Mouse (Mus musculus): Measurements from ENCODE around the gene Pakap. TPM values are rescaled to one million over a fixed set of nuclear protein-coding genes. Genes with fewer than 3 reads are reported as not detected.
"Not testable (repeated sequence)": the region's sequence is repeated elsewhere in the genome, so short reads cannot be mapped to it uniquely, and the experiment has no call there.

The Pakap gene
- polyA plus RNA-seq, 1 experiment, result 0.38 TPM

DNA sequence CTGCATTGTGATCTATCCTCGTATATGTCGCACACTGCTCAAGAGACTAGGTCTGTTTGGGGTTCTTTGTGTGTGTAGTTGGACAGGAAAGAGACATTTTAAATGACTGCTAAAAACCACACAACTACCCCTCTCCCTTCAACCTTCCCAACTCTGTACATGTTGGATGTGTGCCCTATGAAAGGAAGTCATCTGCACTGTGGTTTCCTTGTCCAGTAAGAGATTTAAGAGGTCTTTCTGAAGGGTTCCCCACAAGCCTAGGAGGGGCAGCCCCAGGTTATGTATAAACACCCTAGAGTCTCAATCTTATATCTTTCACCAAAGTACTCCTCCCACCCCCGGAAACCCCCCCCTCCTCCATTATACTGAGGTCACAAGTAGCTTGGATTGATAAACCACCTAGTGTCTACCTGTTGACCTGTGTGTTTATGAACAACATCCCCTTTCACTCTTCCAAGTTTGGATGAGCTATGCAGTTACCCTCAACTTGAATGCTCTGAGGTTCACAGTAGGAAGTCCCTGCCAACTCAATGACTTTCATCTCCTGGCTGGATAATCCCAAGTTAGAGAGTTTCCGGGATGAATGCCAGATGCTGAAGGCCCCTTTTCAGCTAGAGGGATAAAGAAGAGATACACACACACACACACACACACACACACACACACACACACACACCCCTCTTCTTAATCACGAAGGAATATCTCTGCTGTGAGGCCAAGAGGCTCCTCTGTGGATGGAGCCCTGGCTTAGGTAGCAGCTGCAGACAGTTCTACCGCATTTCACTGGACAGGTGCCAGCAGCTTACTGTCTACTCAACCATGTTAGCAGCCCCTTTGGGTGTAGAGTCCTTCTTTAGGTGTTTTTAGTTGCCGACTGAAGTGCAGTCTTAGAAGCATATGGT lies 315.8 kb downstream of the Pakap start:
- Histone ChIP-seq H3K4me3 (ENCODE audit: control insufficient read depth, insufficient read depth, low read length) (no peak overlapping the region), H3K27ac (ENCODE audit: control insufficient read depth, insufficient read depth, low read length) (no peak overlapping the region), H3K27me3 (ENCODE audit: control insufficient read depth, insufficient read depth, low read length) (no peaks in the 10 kb centered on the region), H3K36me3 (ENCODE audit: control insufficient read depth, insufficient read depth, low read length) (no peaks in the 10 kb centered on the region), H3K4me1 (replicated peaks; ENCODE audit: control insufficient read depth, insufficient read depth, low read length) (peaks cover 13% of the 10 kb centered on the region)
- 19% methylated on average over 7 of the region's 7 CpGs for WGBS
- TF ChIP-seq CTCF (IDR thresholded peaks at IDR 0.05; ENCODE audit: borderline replicate concordance, control insufficient read depth, extremely low read depth, insufficient read depth, low read length, poor library complexity), result no peak
- TF ChIP-seq POLR2A (IDR thresholded peaks at IDR 0.05; ENCODE audit: control insufficient read depth, extremely low read depth, insufficient read depth, low read length, poor library complexity), result no peak
- DNase-seq, result no peak

DNA sequence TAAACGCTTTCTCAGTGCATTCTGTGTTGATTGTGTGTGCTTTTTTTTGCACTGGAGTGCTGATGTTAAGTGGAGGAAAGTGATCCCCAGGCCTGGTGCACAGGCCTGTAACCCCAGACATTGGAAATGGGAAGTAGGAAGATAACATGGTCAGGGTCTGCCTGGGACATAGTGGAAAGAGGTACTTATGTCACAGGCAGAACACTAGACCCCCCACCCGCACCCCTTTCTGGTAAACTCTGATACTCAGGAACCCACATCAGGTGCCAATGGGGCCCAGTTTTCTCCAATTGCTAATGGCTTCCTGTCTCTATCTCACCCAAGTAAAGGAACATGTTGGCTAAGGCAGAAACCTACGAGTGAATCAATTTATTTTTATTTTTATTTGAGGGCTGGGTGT lies 316.5 kb downstream of the Pakap start:
- Histone ChIP-seq H3K36me3 (ENCODE audit: control insufficient read depth, insufficient read depth, low read length) (no peaks in the 10 kb centered on the region), H3K4me1 (replicated peaks; ENCODE audit: control insufficient read depth, insufficient read depth, low read length) (peaks cover 13% of the 10 kb centered on the region), H3K27ac (ENCODE audit: control insufficient read depth, insufficient read depth, low read length) (no peak overlapping the region), H3K27me3 (ENCODE audit: control insufficient read depth, insufficient read depth, low read length) (no peaks in the 10 kb centered on the region), H3K4me3 (ENCODE audit: control insufficient read depth, insufficient read depth, low read length) (no peak overlapping the region)
- TF ChIP-seq CTCF (IDR thresholded peaks at IDR 0.05; ENCODE audit: borderline replicate concordance, control insufficient read depth, extremely low read depth, insufficient read depth, low read length, poor library complexity) (no peak), POLR2A (IDR thresholded peaks at IDR 0.05; ENCODE audit: control insufficient read depth, extremely low read depth, insufficient read depth, low read length, poor library complexity) (no peak)
- WGBS, result 53% methylated on average over 3 of the region's 3 CpGs
- DNase-seq, result no peak

DNA sequence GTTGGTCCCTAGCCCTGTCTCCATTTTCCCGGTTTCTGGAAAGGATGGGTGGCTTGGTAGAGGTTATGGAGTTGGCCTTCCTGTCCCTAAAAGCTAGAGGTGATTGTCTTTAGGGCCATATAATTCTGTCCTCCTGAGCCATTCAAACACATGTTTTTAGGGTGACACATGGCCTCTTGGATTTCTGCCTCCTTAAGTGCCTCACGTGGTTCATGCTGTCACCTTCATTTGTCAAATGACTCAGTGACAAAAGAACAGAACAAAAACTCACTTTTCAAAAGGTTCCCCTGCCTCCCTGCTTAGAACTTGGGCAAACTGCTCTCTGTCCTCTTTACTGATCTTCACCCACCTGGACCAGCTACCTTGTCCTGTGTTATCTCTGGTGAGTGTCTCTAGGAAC lies 317.2 kb downstream of the Pakap start:
- Histone ChIP-seq H3K4me1 (replicated peaks; ENCODE audit: control insufficient read depth, insufficient read depth, low read length) (peaks cover 13% of the 10 kb centered on the region), H3K36me3 (ENCODE audit: control insufficient read depth, insufficient read depth, low read length) (no peaks in the 10 kb centered on the region), H3K4me3 (ENCODE audit: control insufficient read depth, insufficient read depth, low read length) (no peak overlapping the region), H3K27ac (ENCODE audit: control insufficient read depth, insufficient read depth, low read length) (no peak overlapping the region), H3K27me3 (ENCODE audit: control insufficient read depth, insufficient read depth, low read length) (no peaks in the 10 kb centered on the region)
- 81% methylated on average over 2 of the region's 2 CpGs for WGBS
- TF ChIP-seq CTCF (IDR thresholded peaks at IDR 0.05; ENCODE audit: borderline replicate concordance, control insufficient read depth, extremely low read depth, insufficient read depth, low read length, poor library complexity) (no peak), POLR2A (IDR thresholded peaks at IDR 0.05; ENCODE audit: control insufficient read depth, extremely low read depth, insufficient read depth, low read length, poor library complexity) (no peak)
- DNase-seq, result no peak

DNA sequence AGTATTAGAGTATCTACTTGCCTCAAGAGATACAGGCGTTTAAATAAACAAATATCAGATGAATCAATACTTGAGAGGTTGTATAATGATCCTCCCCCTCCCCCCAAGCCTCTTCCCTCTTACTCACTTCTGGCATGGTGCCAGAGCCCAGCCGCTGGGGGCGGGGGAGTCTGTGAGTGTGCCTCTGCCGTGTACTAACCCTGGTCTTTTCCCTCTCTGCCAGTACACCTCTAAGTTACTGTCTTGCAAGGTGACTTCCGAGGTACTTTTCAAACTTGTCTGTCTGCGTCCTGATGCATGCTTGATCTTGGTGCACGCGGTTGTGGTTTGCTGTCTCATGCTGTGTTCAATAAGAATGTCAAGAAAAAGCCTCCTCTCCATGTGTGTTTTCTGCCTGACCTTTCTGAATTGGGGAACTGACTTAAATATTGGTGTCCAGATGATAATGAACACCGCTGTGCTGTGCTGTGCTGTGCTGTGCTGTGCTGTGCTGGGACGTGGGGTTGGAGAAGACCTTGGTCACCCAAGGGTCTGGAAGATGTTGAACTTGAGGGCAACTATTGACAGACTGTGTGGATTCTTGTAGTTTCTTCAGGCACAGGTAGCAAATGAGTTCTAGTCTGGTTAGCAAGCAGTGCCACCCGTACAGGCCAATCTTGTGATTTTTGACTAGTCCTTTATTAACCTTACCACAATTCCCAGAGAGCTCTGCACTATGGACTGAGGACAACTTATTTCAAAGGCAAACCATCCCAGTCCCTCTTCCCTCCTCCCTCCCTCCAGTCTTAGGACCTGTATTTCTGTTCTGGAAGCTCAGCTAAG lies 318.3 kb downstream of the Pakap start:
- H3K4me3 ChIP-seq (ENCODE audit: control insufficient read depth, insufficient read depth, low read length), result no peak overlapping the region
- DNase-seq, result peak; percentile 44
- TF ChIP-seq CTCF (IDR thresholded peaks at IDR 0.05; ENCODE audit: borderline replicate concordance, control insufficient read depth, extremely low read depth, insufficient read depth, low read length, poor library complexity), result no peak
- no peak for TF ChIP-seq POLR2A (IDR thresholded peaks at IDR 0.05; ENCODE audit: control insufficient read depth, extremely low read depth, insufficient read depth, low read length, poor library complexity)
- H3K36me3 ChIP-seq (ENCODE audit: control insufficient read depth, insufficient read depth, low read length), result no peaks in the 10 kb centered on the region
- H3K27ac ChIP-seq (ENCODE audit: control insufficient read depth, insufficient read depth, low read length), result no peak overlapping the region
- 20% methylated on average over 11 of the region's 11 CpGs for WGBS
- peaks cover 13% of the 10 kb centered on the region for H3K4me1 ChIP-seq (replicated peaks; ENCODE audit: control insufficient read depth, insufficient read depth, low read length)
- no peaks in the 10 kb centered on the region for H3K27me3 ChIP-seq (ENCODE audit: control insufficient read depth, insufficient read depth, low read length)

DNA sequence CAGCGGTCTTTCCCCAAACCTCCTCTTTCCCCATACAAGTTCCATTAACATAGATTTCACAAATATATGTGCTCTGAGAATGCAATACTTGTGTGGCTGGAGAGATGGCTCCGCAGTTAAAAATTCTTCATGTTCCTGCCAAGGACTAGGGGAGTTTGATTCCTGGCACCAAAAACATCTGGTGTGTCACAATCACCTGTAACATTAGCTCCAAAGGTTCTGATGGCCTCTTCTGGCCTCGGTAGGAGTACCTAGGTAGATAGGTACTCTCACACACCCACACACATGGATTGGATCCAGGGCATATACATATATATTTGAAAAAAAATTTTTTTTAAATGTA lies 318.9 kb downstream of the Pakap start:
- Histone ChIP-seq H3K4me3 (ENCODE audit: control insufficient read depth, insufficient read depth, low read length) (no peak overlapping the region), H3K36me3 (ENCODE audit: control insufficient read depth, insufficient read depth, low read length) (no peaks in the 10 kb centered on the region), H3K27ac (ENCODE audit: control insufficient read depth, insufficient read depth, low read length) (no peak overlapping the region), H3K4me1 (replicated peaks; ENCODE audit: control insufficient read depth, insufficient read depth, low read length) (peaks cover 13% of the 10 kb centered on the region), H3K27me3 (ENCODE audit: control insufficient read depth, insufficient read depth, low read length) (no peaks in the 10 kb centered on the region)
- no peak for TF ChIP-seq CTCF (IDR thresholded peaks at IDR 0.05; ENCODE audit: borderline replicate concordance, control insufficient read depth, extremely low read depth, insufficient read depth, low read length, poor library complexity)
- TF ChIP-seq POLR2A (IDR thresholded peaks at IDR 0.05; ENCODE audit: control insufficient read depth, extremely low read depth, insufficient read depth, low read length, poor library complexity), result no peak
- no peak for DNase-seq
- WGBS, result 97% methylated on average over 3 of the region's 3 CpGs

DNA sequence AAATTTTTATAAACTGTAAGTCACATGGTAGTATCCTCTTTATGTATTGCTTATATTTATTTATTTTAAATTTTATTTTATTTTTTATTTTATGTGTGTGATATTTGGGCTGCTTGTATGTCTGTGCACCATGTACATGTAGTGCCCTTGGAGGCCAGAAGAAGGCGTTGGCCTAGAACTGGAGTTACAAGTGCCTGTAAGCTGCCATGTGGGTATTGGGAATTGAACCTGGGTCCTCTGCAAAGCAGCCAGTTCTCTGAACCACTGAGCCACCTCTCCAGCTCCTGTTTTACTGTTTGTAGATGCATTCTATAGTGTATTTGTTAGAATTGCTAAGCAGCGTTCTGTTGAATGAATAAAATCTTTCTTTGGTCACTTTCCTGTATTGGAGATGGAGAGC lies 320.3 kb downstream of the Pakap start:
- H3K4me1 ChIP-seq (replicated peaks; ENCODE audit: control insufficient read depth, insufficient read depth, low read length), result peaks cover 12% of the 10 kb centered on the region
- H3K27ac ChIP-seq (ENCODE audit: control insufficient read depth, insufficient read depth, low read length), result no peak overlapping the region
- peaks cover 3% of the 10 kb centered on the region; the same call in 1 of the 2 replicates for H3K36me3 ChIP-seq (ENCODE audit: control insufficient read depth, insufficient read depth, low read length)
- no peak for DNase-seq
- WGBS, result 100% methylated on average over 2 of the region's 2 CpGs
- TF ChIP-seq POLR2A (IDR thresholded peaks at IDR 0.05; ENCODE audit: control insufficient read depth, extremely low read depth, insufficient read depth, low read length, poor library complexity) (no peak), CTCF (IDR thresholded peaks at IDR 0.05; ENCODE audit: borderline replicate concordance, control insufficient read depth, extremely low read depth, insufficient read depth, low read length, poor library complexity) (no peak)
- H3K27me3 ChIP-seq (ENCODE audit: control insufficient read depth, insufficient read depth, low read length), result no peaks in the 10 kb centered on the region
- H3K4me3 ChIP-seq (ENCODE audit: control insufficient read depth, insufficient read depth, low read length), result no peak overlapping the region

DNA sequence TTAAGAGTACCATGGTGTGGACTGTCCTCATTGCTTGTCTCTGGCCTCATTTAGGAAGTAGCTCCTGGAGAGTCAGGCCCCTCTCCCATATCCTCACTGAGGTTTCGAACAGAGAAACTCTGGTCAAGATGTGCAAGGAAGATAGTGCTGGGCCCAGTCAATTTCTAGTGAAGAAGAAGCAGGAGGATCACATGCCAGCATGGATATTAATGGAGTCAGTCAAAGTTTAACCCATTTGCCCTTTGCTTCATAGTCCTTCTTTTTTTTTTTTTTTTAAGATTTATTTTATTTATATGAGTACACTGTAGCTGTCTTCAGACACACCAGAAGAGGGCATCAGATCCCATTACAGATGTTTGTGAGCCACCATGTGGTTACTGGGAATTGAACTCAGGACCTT lies 321.0 kb downstream of the Pakap start:
- H3K27me3 ChIP-seq (ENCODE audit: control insufficient read depth, insufficient read depth, low read length); DNase-seq; H3K4me3 ChIP-seq (ENCODE audit: control insufficient read depth, insufficient read depth, low read length); H3K36me3 ChIP-seq (ENCODE audit: control insufficient read depth, insufficient read depth, low read length); H3K27ac ChIP-seq (ENCODE audit: control insufficient read depth, insufficient read depth, low read length): not testable (repeated sequence)
- H3K4me1 ChIP-seq (replicated peaks; ENCODE audit: control insufficient read depth, insufficient read depth, low read length), result peaks cover 10% of the 10 kb centered on the region
- WGBS, result 93% methylated on average over 1 of the region's 1 CpGs

Data from thymus, adult 2 months (tissue).